Mouse (Mus musculus) spleen, postnatal 10 days (tissue): ENCODE data around the gene Slc6a17.
A peak's percentile ranks its signal among the peaks of the same experiment; 100 is the strongest.

Experiments
- DNase-seq, 2 experiments: peaks; one replicate each; pipeline ENCODE4 v3.0.0; 2021 to 2022; ENCODE audit warnings: low spot score in 2 of 2

The Slc6a17 gene

GRCm38 (mm10) chr3:107466577-107466976 lies 51.2 kb downstream of the Slc6a17 start:
- DNase-seq: peak in 1 of 2 experiments; percentile 70

- peak; percentile 33 to 75 for DNase-seq
Observed at GRCm38 (mm10) chr3:107462160-107462559, 55.7 kb downstream of the Slc6a17 start.

- DNase-seq: no peak
Observed at GRCm38 (mm10) chr3:107459773-107460431, 57.9 kb downstream of the Slc6a17 start.

GRCm38 (mm10) chr3:107459196-107459772 lies 58.5 kb downstream of the Slc6a17 start, which contains the start of gene Kcnc4:
Gene Kcnc4, minus strand, starts transcription at chr3:107459552.
- DNase-seq: no peak

GRCm38 (mm10) chr3:107458528-107459195 lies 59.2 kb downstream of the Slc6a17 start:
- no peak for DNase-seq

GRCm38 (mm10) chr3:107458104-107458503 lies 59.7 kb downstream of the Slc6a17 start:
- DNase-seq: no peak

GRCm38 (mm10) chr3:107454280-107454679 lies 63.5 kb downstream of the Slc6a17 start:
- DNase-seq: no peak

GRCm38 (mm10) chr3:107446822-107447221 lies 71.0 kb downstream of the Slc6a17 start:
- no peak for DNase-seq

GRCm38 (mm10) chr3:107443866-107444265 lies 74.0 kb downstream of the Slc6a17 start:
- no peak for DNase-seq

- no peak for DNase-seq
Observed at GRCm38 (mm10) chr3:107442191-107442590, 75.6 kb downstream of the Slc6a17 start.

GRCm38 (mm10) chr3:107441306-107441705 lies 76.5 kb downstream of the Slc6a17 start:
- DNase-seq: no peak

GRCm38 (mm10) chr3:107439280-107439679 lies 78.5 kb downstream of the Slc6a17 start:
- DNase-seq: no peak

GRCm38 (mm10) chr3:107437666-107438065 lies 80.2 kb downstream of the Slc6a17 start:
- no peak for DNase-seq

- no peak for DNase-seq
Observed at GRCm38 (mm10) chr3:107436434-107436833, 81.4 kb downstream of the Slc6a17 start.

- DNase-seq: no peak
Observed at GRCm38 (mm10) chr3:107433614-107434013, 84.2 kb downstream of the Slc6a17 start.

GRCm38 (mm10) chr3:107431268-107431667 lies 86.5 kb downstream of the Slc6a17 start:
- no peak for DNase-seq

- DNase-seq: no peak
Observed at GRCm38 (mm10) chr3:107424258-107425041, 93.4 kb downstream of the Slc6a17 start.

GRCm38 (mm10) chr3:107420156-107420555 lies 97.7 kb downstream of the Slc6a17 start:
- no peak for DNase-seq
